Mouse (Mus musculus): ENCODE results near the gene Cdc45. TPM values are rescaled to one million over a fixed set of nuclear protein-coding genes. Genes with fewer than 3 reads are reported as not detected.

The Cdc45 gene
- polyA plus RNA-seq, 1 experiment from 2014 or later, result 34.1 TPM

DNA sequence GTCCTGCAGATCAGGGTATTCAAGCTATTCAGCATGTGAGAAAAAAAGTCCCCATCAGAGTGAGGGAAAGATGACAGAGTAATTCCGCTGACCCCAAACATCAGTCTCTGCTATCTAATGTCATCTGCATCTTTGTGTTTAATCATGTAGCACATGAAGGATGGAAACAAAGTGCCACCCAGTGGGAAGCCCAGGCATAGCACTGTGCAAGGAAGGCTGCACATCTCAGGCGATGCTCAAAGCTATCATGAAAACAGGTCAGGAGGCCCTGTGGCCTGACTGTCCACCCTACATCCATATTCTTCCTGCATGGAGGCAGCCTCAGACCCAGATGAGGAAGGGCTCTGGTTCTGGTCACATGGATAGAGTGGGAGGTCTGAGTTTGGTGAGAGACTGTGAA, 12.9 kb downstream of the Cdc45 start:
- Histone ChIP-seq H3K4me1 (ENCODE audit: control insufficient read depth, insufficient read depth, low read length) (no peaks in the 10 kb centered on the region), H3K4me2 (ENCODE audit: low read length) (no peak overlapping the region), H3K27me3 (replicated peaks; ENCODE audit: control insufficient read depth, insufficient read depth, low read length) (no peaks in the 10 kb centered on the region), H3K9ac (ENCODE audit: low read length) (no peak overlapping the region), H3K36me3 (ENCODE audit: control insufficient read depth, insufficient read depth, low read length) (peaks cover 64% of the 10 kb centered on the region), H3K27ac (ENCODE audit: low read depth, low read length) (no peak overlapping the region), H3K4me3 (ENCODE audit: low read depth, low read length) (no peak overlapping the region), H3K9me3 (replicated peaks; ENCODE audit: control insufficient read depth, low read length) (no peaks in the 10 kb centered on the region)
- DNase-seq (ENCODE audit: low spot score) (peak; percentile 46), ATAC-seq (no peak)
- WGBS, result 75% methylated on average over 2 of the region's 2 CpGs

DNA sequence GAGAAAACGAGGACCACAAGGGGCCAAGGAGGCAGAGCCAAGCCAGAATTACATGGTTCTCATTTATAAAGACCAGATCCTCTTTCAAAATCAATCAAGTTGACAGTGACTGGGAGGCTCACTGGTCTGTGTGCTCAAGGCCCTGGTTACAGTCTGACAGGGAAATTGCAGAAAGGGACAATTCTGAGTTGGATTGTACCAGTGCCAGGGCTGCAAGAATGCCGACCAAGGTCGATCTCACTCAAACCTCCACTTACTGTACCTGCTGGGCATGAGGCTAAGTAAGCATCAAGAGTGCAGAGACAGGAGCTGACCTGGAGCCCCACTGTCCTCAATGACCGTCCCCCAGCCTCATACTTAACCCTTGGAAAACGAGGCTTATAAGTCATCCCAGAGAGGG, 13.6 kb downstream of the Cdc45 start:
- no peaks in the 10 kb centered on the region for H3K9me3 ChIP-seq (replicated peaks; ENCODE audit: control insufficient read depth, low read length)
- no peak overlapping the region for H3K27ac ChIP-seq (ENCODE audit: low read depth, low read length)
- peaks cover 67% of the 10 kb centered on the region for H3K36me3 ChIP-seq (ENCODE audit: control insufficient read depth, insufficient read depth, low read length)
- H3K27me3 ChIP-seq (replicated peaks; ENCODE audit: control insufficient read depth, insufficient read depth, low read length), result no peaks in the 10 kb centered on the region
- no peak overlapping the region for H3K9ac ChIP-seq (ENCODE audit: low read length)
- WGBS, result 91% methylated on average over 5 of the region's 5 CpGs
- no peak overlapping the region for H3K4me3 ChIP-seq (ENCODE audit: low read depth, low read length)
- no peak for ATAC-seq
- H3K4me2 ChIP-seq (ENCODE audit: low read length), result no peak overlapping the region
- no peak for DNase-seq (ENCODE audit: low spot score)
- no peaks in the 10 kb centered on the region for H3K4me1 ChIP-seq (ENCODE audit: control insufficient read depth, insufficient read depth, low read length)

DNA sequence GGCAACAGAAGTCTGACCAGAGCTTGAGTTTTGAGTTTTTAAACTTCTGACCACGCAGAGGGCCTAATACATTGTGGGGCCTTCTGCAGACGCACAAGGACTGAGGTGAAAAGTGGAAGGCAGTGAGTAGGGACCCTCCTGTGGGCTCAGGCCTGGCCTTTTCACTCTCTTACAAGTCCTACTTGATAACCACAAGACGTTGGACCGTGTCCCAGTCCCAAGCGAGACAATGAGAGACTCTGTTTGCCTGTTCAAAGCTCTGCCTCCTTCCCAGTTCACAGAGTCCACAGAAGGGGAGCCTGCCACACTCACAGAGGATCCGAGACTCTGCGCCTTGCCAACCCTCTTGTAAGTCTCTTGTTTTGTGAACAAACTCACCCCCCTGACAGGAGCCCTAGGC, 15.1 kb downstream of the Cdc45 start:
- no peak overlapping the region for H3K4me3 ChIP-seq (ENCODE audit: low read depth, low read length)
- WGBS, result 68% methylated on average over 7 of the region's 7 CpGs
- H3K36me3 ChIP-seq (ENCODE audit: control insufficient read depth, insufficient read depth, low read length), result peaks cover 72% of the 10 kb centered on the region
- no peak overlapping the region for H3K4me2 ChIP-seq (ENCODE audit: low read length)
- ATAC-seq (no peak), DNase-seq (ENCODE audit: low spot score) (no peak)
- H3K9ac ChIP-seq (ENCODE audit: low read length), result no peak overlapping the region
- H3K4me1 ChIP-seq (ENCODE audit: control insufficient read depth, insufficient read depth, low read length), result no peaks in the 10 kb centered on the region
- no peaks in the 10 kb centered on the region for H3K9me3 ChIP-seq (replicated peaks; ENCODE audit: control insufficient read depth, low read length)
- H3K27me3 ChIP-seq (replicated peaks; ENCODE audit: control insufficient read depth, insufficient read depth, low read length), result no peaks in the 10 kb centered on the region
- H3K27ac ChIP-seq (ENCODE audit: low read depth, low read length), result no peak overlapping the region

DNA sequence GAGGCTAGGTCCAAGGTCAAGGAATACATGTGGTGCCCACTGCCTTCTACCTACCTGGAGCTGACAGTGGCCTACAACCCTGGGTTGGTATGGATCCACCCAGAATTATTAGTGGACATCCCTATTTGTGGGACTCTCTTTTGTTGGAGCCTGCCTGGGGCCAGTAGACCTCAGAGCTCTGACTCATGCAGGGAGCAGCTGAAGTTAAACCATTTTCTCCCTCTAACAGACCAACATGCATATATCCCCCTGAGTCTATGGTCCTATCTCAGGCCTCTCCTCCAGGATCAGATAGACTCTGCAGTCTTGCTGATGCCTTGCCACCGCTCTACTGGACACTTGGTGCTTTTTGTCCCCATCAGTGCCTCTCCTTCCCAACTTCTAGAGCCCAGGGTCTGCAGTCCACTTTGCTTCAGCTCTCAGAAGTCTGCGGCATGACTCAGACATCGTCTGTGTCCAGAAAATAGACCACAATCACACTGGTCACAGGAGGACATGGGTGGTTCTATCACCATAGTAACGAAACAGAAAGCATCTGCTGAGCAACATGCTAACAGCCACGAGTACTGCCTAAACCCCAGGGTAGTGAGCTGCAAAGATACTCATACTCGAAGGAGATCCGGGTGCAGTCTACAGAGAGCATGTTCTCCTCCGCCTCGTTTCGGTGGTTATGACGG, 16.4 kb downstream of the Cdc45 start:
- H3K4me3 ChIP-seq (ENCODE audit: low read depth, low read length), result no peak overlapping the region
- WGBS, result 92% methylated on average over 11 of the region's 11 CpGs
- no peaks in the 10 kb centered on the region for H3K9me3 ChIP-seq (replicated peaks; ENCODE audit: control insufficient read depth, low read length)
- peaks cover 67% of the 10 kb centered on the region for H3K36me3 ChIP-seq (ENCODE audit: control insufficient read depth, insufficient read depth, low read length)
- no peak for DNase-seq (ENCODE audit: low spot score)
- no peak for ATAC-seq
- H3K9ac ChIP-seq (ENCODE audit: low read length), result no peak overlapping the region
- H3K27me3 ChIP-seq (replicated peaks; ENCODE audit: control insufficient read depth, insufficient read depth, low read length), result no peaks in the 10 kb centered on the region
- H3K4me2 ChIP-seq (ENCODE audit: low read length), result no peak overlapping the region
- no peak overlapping the region for H3K27ac ChIP-seq (ENCODE audit: low read depth, low read length)
- H3K4me1 ChIP-seq (ENCODE audit: control insufficient read depth, insufficient read depth, low read length), result no peaks in the 10 kb centered on the region

DNA sequence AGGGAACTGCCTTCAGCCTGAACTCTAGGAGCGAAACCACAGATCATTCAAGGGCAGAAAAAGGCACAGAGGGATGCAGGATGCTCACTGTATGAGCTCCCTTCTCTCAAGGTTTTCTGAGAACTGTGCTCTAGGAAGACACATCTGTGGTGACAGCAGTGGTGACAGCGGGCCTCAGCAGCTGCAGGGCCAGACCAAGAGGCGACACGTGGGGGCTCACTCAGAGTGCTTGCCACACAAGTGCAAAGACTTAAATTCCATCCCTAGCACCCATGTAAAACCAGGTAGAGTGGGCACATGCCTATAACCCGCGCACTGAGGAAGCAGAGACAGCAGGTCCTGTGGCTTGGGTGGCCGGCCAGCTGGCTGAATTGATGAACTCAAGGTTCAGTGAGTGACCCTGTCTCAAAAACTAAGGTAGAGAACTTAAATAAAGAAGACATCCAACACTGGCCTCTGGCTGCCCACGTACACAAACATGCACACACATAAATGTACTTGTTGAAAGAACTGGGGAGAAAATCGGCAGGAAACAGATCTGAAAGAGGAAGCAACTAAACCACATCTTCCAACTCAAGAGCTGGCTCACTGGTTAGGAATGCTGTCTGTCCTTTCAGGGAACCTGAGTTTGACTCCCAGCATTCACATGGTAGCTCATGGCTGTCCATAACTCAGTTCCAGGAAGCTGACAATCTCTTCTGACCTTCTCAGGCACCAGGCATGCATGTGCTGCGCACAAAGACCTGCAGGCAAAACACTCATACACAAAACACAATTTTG, 23.0 kb downstream of the Cdc45 start:
- Histone ChIP-seq H3K27me3 (replicated peaks; ENCODE audit: control insufficient read depth, insufficient read depth, low read length) (no peaks in the 10 kb centered on the region), H3K4me1 (ENCODE audit: control insufficient read depth, insufficient read depth, low read length) (no peaks in the 10 kb centered on the region), H3K4me3 (ENCODE audit: low read depth, low read length) (no peak overlapping the region), H3K27ac (ENCODE audit: low read depth, low read length) (no peak overlapping the region), H3K9me3 (replicated peaks; ENCODE audit: control insufficient read depth, low read length) (no peaks in the 10 kb centered on the region), H3K36me3 (ENCODE audit: control insufficient read depth, insufficient read depth, low read length) (peaks cover 57% of the 10 kb centered on the region), H3K9ac (ENCODE audit: low read length) (no peak overlapping the region), H3K4me2 (ENCODE audit: low read length) (no peak overlapping the region)
- 94% methylated on average over 10 of the region's 10 CpGs for WGBS
- no peak for ATAC-seq
- no peak for DNase-seq (ENCODE audit: low spot score)

DNA sequence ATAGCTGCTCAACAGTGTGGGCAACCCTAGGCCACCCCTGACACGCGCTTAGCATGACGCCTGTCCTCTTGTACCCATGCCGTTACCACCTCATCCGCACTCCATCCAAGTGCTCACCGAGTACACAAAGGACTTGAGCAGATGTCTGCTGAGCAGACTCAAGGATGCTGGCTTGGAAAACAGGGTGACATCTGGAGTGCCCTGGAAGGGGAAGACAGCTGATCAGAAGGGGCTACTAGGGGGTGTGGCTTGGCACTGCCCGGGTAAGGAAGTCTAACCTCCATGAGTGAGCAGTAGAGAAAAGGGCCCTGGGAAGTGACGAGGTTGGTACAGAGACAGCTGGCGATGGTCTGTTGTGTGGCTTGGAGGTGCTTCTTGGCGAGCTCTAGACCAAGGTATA, 25.1 kb downstream of the Cdc45 start:
- DNase-seq (ENCODE audit: low spot score), result no peak
- H3K4me1 ChIP-seq (ENCODE audit: control insufficient read depth, insufficient read depth, low read length), result no peaks in the 10 kb centered on the region
- no peak overlapping the region for H3K4me2 ChIP-seq (ENCODE audit: low read length)
- H3K9ac ChIP-seq (ENCODE audit: low read length), result no peak overlapping the region
- 87% methylated on average over 10 of the region's 10 CpGs for WGBS
- no peaks in the 10 kb centered on the region for H3K9me3 ChIP-seq (replicated peaks; ENCODE audit: control insufficient read depth, low read length)
- ATAC-seq, result no peak
- no peak overlapping the region for H3K27ac ChIP-seq (ENCODE audit: low read depth, low read length)
- no peaks in the 10 kb centered on the region for H3K27me3 ChIP-seq (replicated peaks; ENCODE audit: control insufficient read depth, insufficient read depth, low read length)
- peaks cover 54% of the 10 kb centered on the region for H3K36me3 ChIP-seq (ENCODE audit: control insufficient read depth, insufficient read depth, low read length)
- no peak overlapping the region for H3K4me3 ChIP-seq (ENCODE audit: low read depth, low read length)

DNA sequence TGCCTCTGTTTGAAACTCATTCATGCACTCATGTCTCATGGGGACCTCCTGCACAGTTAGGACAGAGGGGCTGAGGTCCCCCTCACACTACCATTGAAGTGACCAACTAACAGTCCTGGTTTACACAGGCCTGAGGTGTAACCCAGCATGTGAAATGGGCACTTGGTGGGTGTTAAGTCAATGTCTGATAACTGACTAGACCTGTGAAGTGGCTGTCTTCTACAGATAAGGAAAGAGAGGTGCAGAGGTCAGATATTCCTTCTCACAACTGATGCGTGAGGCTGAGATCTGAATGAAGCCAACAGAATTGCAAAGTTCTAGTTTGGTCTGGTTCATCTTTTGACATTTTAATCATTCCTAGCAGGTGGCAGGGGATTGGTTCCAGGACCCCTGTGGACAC, 26.3 kb downstream of the Cdc45 start:
- 74% methylated on average over 1 of the region's 1 CpGs for WGBS
- H3K4me2 ChIP-seq (ENCODE audit: low read length), result no peak overlapping the region
- DNase-seq (ENCODE audit: low spot score) (no peak), ATAC-seq (no peak)
- no peaks in the 10 kb centered on the region for H3K27me3 ChIP-seq (replicated peaks; ENCODE audit: control insufficient read depth, insufficient read depth, low read length)
- H3K4me1 ChIP-seq (ENCODE audit: control insufficient read depth, insufficient read depth, low read length), result no peaks in the 10 kb centered on the region
- peaks cover 53% of the 10 kb centered on the region for H3K36me3 ChIP-seq (ENCODE audit: control insufficient read depth, insufficient read depth, low read length)
- no peak overlapping the region for H3K9ac ChIP-seq (ENCODE audit: low read length)
- no peak overlapping the region for H3K4me3 ChIP-seq (ENCODE audit: low read depth, low read length)
- H3K27ac ChIP-seq (ENCODE audit: low read depth, low read length), result no peak overlapping the region
- H3K9me3 ChIP-seq (replicated peaks; ENCODE audit: control insufficient read depth, low read length), result no peaks in the 10 kb centered on the region

DNA sequence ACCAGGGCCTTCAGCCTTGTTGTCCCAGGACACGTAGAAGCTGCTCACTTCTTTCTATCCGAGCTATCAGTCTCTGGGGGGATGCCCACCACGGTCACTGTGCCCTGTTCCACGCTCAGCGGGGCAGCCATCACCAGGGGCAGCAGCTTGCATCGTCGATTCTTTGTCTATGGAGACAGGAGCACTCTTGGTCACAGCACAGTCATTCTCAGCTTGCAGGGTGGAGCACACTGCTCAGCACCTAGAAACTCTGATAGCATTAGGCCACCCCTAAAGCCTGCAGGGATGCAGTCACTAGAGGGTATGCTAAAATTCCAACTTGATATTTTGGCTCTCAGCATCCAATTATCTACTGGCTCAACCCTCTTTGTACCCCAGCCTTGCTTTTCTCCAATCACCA, 26.8 kb downstream of the Cdc45 start:
- no peak overlapping the region for H3K9ac ChIP-seq (ENCODE audit: low read length)
- H3K27me3 ChIP-seq (replicated peaks; ENCODE audit: control insufficient read depth, insufficient read depth, low read length), result no peaks in the 10 kb centered on the region
- H3K27ac ChIP-seq (ENCODE audit: low read depth, low read length), result no peak overlapping the region
- no peak overlapping the region for H3K4me2 ChIP-seq (ENCODE audit: low read length)
- H3K4me3 ChIP-seq (ENCODE audit: low read depth, low read length), result no peak overlapping the region
- no peaks in the 10 kb centered on the region for H3K4me1 ChIP-seq (ENCODE audit: control insufficient read depth, insufficient read depth, low read length)
- DNase-seq (ENCODE audit: low spot score) (no peak), ATAC-seq (no peak)
- peaks cover 51% of the 10 kb centered on the region for H3K36me3 ChIP-seq (ENCODE audit: control insufficient read depth, insufficient read depth, low read length)
- H3K9me3 ChIP-seq (replicated peaks; ENCODE audit: control insufficient read depth, low read length), result no peaks in the 10 kb centered on the region
- WGBS, result 91% methylated on average over 7 of the region's 7 CpGs

DNA sequence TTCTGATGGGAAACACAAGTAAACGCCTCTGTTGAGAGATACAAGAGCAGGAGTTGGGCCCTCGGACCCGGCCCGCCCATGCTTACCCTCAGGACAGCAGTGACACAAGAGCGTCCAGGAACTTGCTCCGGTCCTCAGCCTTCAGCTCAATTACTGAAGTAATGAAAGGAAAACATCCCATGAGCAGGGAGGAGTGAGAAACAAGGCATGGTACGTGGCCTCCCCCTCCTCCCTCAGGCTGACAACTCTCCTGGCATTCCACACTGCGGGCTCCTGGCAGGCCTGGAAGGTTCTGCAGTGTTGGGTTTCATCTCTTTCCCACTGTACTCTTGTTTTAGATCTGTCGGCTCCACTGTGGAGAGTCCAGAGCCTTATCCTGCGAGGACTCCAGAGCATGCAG, 30.0 kb downstream of the Cdc45 start:
- no peak for DNase-seq (ENCODE audit: low spot score)
- H3K36me3 ChIP-seq (ENCODE audit: control insufficient read depth, insufficient read depth, low read length), result peaks cover 29% of the 10 kb centered on the region
- WGBS, result 93% methylated on average over 10 of the region's 10 CpGs

More for the DNA sequence above, 30.0 kb downstream of the Cdc45 start:
- no peak overlapping the region for H3K4me3 ChIP-seq (ENCODE audit: low read depth, low read length)
- no peak overlapping the region for H3K4me2 ChIP-seq (ENCODE audit: low read length)
- H3K27me3 ChIP-seq (replicated peaks; ENCODE audit: control insufficient read depth, insufficient read depth, low read length), result peaks cover 24% of the 10 kb centered on the region
- no peak for ATAC-seq
- H3K9me3 ChIP-seq (replicated peaks; ENCODE audit: control insufficient read depth, low read length), result no peaks in the 10 kb centered on the region
- no peak overlapping the region for H3K27ac ChIP-seq (ENCODE audit: low read depth, low read length)
- H3K4me1 ChIP-seq (ENCODE audit: control insufficient read depth, insufficient read depth, low read length), result peaks cover 2% of the 10 kb centered on the region; the same call in 1 of the 2 replicates
- H3K9ac ChIP-seq (ENCODE audit: low read length), result no peak overlapping the region
